Mouse (Mus musculus): Measurements from ENCODE around the gene Col25a1.

GRCm38 (mm10) chr3:130180181-130180940 lies 49.1 kb downstream of the Col25a1 start:
- TF ChIP-seq CTCF (IDR thresholded peaks at IDR 0.05) (peak; percentile 34; the same call in 1 of the 2 replicates), EP300 (IDR thresholded peaks at IDR 0.05) (no peak)

Data from lung, postnatal 0 days (tissue).